Mouse (Mus musculus) brain, embryonic 14.5 days (tissue): ENCODE results near the gene Kcnk1. TPM values are rescaled to one million over a fixed set of nuclear protein-coding genes. Genes with fewer than 3 reads are reported as not detected.
A peak's percentile ranks its signal among the peaks of the same experiment; 100 is the strongest.

ENCODE experiments used
- DNase-seq: peaks from one replicate; pipeline ENCODE4 v3.0.0-alpha.2; 2011; ENCODE audit warnings: low read depth
- CTCF ChIP-seq: fragments of 200-500 bp; IDR thresholded peaks from 2 replicates; pipeline ENCODE4 v1.5.1; 2012; ENCODE audit warnings: inconsistent platforms, mild to moderate bottlenecking, moderate library complexity, borderline replicate concordance; ENCODE audit not compliant: insufficient read depth, insufficient read length; ENCODE audit errors: extremely low read depth
- POLR2A ChIP-seq: fragments of 200-500 bp; IDR thresholded peaks from 2 replicates; pipeline ENCODE4 v1.6.1; 2012; ENCODE audit warnings: mild to moderate bottlenecking, inconsistent platforms, borderline replicate concordance; ENCODE audit not compliant: poor library complexity, insufficient read depth, insufficient read length, severe bottlenecking; ENCODE audit errors: extremely low read depth
- polyA plus RNA-seq: library from polyadenylated mRNA; depleted of rRNA; stranded (reverse); fragments of >200 nt; gene quantifications from 2 replicates; pipeline ENCODE4 v1.2.3, GENCODE M21; 2012; rRNA removed

Gene Kcnk1
- 9.3 and 11.3 TPM in 2 replicates for polyA plus RNA-seq

DNA sequence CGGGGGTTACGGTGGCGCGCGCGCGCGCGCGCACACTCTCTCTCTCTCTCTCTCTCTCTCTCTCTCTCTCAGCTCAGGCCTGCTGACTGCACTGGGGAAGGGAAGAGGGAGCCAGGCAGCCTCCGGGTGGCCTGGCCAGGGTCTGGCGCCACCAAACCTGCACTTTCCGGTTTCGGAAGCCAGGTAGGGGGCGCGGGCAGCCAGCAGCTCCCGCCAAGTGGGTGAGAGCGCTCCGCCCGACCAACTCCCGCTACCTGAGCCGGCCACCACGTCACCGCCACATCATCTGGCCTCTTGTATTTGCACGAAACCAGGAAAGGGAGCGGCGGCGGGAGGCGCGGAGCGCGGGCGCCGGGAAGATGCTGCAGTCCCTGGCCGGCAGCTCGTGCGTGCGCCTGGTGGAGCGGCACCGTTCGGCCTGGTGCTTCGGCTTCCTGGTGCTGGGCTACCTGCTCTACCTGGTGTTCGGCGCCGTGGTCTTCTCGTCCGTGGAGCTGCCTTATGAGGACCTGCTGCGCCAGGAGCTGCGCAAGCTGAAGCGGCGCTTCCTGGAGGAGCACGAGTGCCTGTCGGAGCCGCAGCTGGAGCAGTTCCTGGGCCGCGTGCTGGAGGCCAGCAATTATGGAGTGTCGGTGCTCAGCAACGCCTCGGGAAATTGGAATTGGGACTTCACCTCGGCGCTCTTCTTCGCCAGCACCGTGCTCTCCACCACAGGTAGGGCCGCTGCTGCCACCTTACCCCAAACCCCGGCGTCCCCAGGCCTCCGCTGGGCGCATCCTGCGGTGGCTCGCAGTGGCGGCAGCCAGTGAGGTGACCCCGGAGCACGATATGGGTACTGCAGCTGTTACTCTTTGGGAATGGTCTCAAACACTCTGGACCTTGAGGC lies at the start of gene Kcnk1:
TSS of gene Kcnk1 (plus strand) at position 70 of the 886 bp plus-strand sequence.
- peak; percentile 82 for DNase-seq
- no peak for TF ChIP-seq CTCF
- TF ChIP-seq POLR2A, result no peak; the same call in 1 of the 2 replicates

- TF ChIP-seq CTCF, result no peak
- no peak for TF ChIP-seq POLR2A
- no peak for DNase-seq
These were observed 46.2 kb upstream of the Kcnk1 start for GRCm38 (mm10) chr8:125948696-125949308.

DNA sequence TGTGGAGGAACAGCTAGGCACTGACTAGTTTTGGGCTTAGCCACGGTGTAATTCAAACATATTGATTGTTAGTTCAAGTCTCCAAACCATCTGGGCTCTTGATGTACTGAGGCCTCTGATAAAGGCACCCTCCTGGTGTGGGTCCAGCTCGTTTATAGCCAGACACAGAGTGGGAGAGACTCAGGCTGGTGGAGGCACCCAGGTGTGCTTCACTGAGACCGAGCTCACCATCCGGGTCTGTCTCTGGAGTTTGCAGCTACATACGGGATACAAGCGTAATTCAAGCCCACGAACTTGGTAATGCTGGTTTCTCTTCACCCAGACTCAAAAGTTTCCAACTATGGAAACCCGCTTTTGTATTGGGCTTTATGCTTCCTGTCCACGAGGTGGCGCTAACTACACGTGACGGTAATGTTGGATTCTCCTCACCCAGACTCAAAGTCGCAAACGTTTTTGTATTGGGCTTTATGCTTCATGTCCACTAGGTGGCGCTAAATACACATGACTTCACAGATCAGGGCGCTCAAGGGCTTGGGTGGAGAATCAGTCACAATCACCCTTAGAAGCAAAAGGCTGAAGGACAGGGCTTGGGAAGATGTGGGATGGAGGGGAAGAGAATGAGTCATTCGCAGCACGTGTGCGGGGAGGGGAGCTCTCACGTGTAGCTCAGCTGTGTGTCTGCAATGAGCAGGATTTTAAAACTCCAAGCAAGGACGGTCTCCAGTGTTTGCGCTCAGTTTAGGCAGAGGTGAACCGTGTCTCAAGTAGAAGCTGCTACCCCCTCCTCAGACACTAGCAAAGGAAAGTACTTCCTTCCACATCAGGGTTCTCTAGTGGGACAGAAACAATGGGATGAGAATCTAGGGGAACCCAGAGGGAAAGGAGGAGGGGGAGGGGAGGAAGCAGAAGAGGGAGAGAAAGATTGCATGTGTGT lies 44.7 kb upstream of the Kcnk1 start:
- peak; percentile 97 for DNase-seq
- TF ChIP-seq POLR2A (no peak), CTCF (peak; percentile 93; the same call in 1 of the 2 replicates)

DNA sequence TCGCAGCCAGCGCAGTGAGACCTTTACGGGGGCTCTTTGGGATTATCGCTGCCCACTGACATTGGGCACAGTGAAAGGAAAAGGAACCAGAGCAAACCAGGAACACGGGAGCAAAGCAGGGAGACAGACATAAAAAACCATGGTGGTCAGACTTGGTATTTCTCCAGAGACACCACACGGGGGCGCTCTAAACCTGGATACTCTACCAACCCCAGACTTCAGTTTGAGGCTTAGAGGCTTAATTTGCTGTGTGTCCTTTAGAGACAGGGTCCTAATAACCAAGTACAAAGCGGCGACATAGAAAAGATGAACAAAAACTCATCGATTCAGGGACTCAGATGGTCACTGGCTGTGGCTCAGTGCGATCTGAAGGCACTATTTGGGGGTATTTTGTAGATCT lies 39.3 kb upstream of the Kcnk1 start:
- no peak for TF ChIP-seq POLR2A
- peak; percentile 82 for TF ChIP-seq CTCF
- peak; percentile 79 for DNase-seq

DNA sequence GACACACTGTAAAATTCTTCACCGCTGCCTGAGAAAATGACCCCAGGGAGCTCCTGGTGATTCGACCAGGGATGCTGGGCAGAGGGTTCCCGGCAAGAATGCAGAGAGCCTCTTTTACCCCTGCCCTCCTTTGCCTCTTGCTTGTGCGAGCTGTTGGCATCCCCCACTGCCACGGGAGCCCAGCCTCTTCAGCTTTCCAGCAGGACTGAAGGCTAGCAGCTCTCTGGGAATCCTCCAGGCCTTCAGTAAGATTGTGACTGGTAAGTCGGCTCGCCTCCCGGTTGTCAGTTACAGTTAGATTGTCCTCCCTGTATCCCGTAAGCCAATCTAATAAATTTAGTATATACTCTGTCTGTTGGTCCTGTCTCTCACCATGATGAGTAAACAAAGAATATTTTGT lies 38.2 kb upstream of the Kcnk1 start:
- no peak for DNase-seq

DNA sequence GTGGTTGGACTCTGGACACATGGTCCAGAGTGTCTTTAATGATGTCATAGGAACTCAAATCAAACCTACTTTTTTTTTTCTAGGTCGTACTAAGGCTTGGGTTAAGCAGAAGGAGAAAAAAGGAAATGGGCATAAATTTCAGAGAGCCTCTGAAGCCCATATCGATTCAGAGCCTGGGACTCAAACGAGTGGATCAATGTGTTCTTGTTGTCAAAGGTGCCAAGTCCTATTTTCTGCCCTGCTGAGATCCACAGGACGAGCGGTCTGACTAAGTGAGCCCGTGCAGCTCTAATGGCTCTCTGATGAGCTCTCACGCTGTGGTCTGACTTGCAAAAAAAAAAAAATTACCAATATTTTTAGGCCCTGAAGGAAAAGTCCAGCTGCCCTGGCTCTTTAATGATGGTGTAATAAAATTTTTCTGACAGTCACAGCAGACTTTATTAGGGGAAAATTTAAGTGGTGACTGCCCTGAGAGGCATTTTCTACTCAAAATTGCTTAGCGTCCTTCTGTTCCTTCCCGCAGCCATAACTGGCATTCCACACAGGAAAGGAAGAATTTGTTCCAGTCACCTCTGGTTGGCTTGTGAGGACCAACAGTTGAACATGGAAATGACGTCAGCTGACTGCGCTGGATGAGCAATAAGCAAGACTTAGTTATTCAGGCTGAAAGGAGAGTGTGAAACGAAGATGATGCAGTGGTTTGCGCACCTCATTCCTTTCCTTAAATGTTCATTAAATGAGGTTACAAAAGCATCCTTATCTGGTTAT lies 37.6 kb upstream of the Kcnk1 start:
- TF ChIP-seq POLR2A (no peak), CTCF (no peak)
- peak; percentile 41 for DNase-seq

More for the DNA sequence above, 38.2 kb upstream of the Kcnk1 start:
- TF ChIP-seq CTCF (no peak), POLR2A (no peak)

- TF ChIP-seq POLR2A, result no peak
- DNase-seq, result no peak
These were observed 37.0 kb upstream of the Kcnk1 start for GRCm38 (mm10) chr8:125957994-125958368.

DNA sequence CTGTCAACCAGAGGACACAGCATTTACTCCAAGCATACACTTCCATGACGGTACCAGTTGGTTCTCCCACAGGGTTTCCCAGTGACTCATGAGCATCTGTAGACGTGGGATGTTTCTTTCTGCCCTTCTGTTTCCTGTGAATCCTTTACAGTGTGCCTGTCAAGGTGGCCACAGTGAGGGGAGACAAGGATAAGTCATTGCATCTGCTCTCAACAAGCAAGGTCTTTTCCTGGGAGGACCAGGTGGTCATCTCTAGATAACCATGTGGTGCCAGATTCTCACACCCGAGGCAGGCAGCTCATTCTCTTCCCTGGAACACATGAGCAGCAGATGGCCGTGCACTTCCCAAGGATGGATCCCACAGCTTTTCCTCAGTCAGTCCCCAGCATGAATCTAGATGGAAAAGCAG lies 35.6 kb upstream of the Kcnk1 start:
- TF ChIP-seq POLR2A (no peak), CTCF (no peak)
- DNase-seq, result peak; percentile 37

GRCm38 (mm10) chr8:125960037-125960436 lies 34.9 kb upstream of the Kcnk1 start:
- DNase-seq, result no peak
- TF ChIP-seq POLR2A (no peak), CTCF (no peak)

GRCm38 (mm10) chr8:125961790-125962189 lies 33.2 kb upstream of the Kcnk1 start:
- TF ChIP-seq POLR2A (no peak), CTCF (no peak)
- DNase-seq, result peak; percentile 61
